Mouse (Mus musculus) hematopoietic stem cell, adult 5-6 weeks (primary cell): ENCODE data around the gene Chm. TPM values are rescaled to one million over a fixed set of nuclear protein-coding genes. Genes with fewer than 3 reads are reported as not detected.
A peak's percentile ranks its signal among the peaks of the same experiment; 100 is the strongest.
"Not testable (repeated sequence)": the region's sequence is repeated elsewhere in the genome, so short reads cannot be mapped to it uniquely, and the experiment has no call there.

Experiments
- ATAC-seq, 2 experiments: fragments of 125-278 bp in 1 of 2; replicated peaks in 1 of 2; 2 replicates each; pipeline ENCODE4 v1.8.0; 2016 to 2017; ENCODE audit warnings: inconsistent platforms in 2 of 2, mild to moderate bottlenecking in 2 of 2, moderate number of reproducible peaks in 2 of 2, low read depth in 1 of 2, moderate TSS enrichment in 1 of 2; ENCODE audit not compliant: low FRiP score in 2 of 2, poor library complexity in 2 of 2, severe bottlenecking in 2 of 2, insufficient read depth in 1 of 2, low TSS enrichment in 1 of 2
- total RNA-seq: library from RNA; stranded (forward); fragments of 172-1452, 232-1000 nt; gene quantifications from 2 replicates; pipeline ENCODE4 v1.2.3, GENCODE M21; 2017

Chm gene
- total RNA-seq: 25.7 and 28.8 TPM in 2 replicates

- peak; percentile 99 for ATAC-seq
Observed at GRCm38 (mm10) chrX:113185230-113185985, at the start of gene Chm. Gene Chm (minus strand): TSS chrX:113185517.

- no peak for ATAC-seq
Observed at GRCm38 (mm10) chrX:113193901-113194300, 8.6 kb upstream of the Chm start.

- ATAC-seq: peak; percentile 48 to 63
Observed at GRCm38 (mm10) chrX:113184569-113185229, 618 bp downstream of the Chm start.

- not testable (repeated sequence) for ATAC-seq
Observed at GRCm38 (mm10) chrX:113180856-113181255, 4.5 kb downstream of the Chm start.

GRCm38 (mm10) chrX:113172766-113173165 lies 12.6 kb downstream of the Chm start:
- ATAC-seq: peak; percentile 53 to 58; a peak in 2 of 4 replicates

- peak; percentile 64 to 65; a peak in 2 of 4 replicates for ATAC-seq
Observed at GRCm38 (mm10) chrX:113172271-113172670, 13.0 kb downstream of the Chm start.

- ATAC-seq: no peak
Observed at GRCm38 (mm10) chrX:113160268-113160860, 25.0 kb downstream of the Chm start.

- no peak for ATAC-seq
Observed at GRCm38 (mm10) chrX:113084171-113084570, 101.1 kb downstream of the Chm start.

- ATAC-seq: no peak
Observed at GRCm38 (mm10) chrX:113076053-113076452, 109.3 kb downstream of the Chm start.

GRCm38 (mm10) chrX:113074823-113075222 lies 110.5 kb downstream of the Chm start:
- ATAC-seq: no peak

GRCm38 (mm10) chrX:113003621-113004020 lies 181.7 kb downstream of the Chm start:
- ATAC-seq: peak; percentile 49 to 58; a peak in 3 of 4 replicates

- no peak for ATAC-seq
Observed at GRCm38 (mm10) chrX:113002192-113002591, 183.1 kb downstream of the Chm start.

Other genes starting within 250 kb of the Chm start
- 1.6 and 1.8 TPM in 2 replicates for gene Dach2, start 112.0 kb upstream of the Chm start, total RNA-seq